Mouse (Mus musculus): Measurements from ENCODE around the gene Serinc2. TPM values are rescaled to one million over a fixed set of nuclear protein-coding genes. Genes with fewer than 3 reads are reported as not detected.

Serinc2 gene
- polyA plus RNA-seq (2015; fragmentation: Nextera tagmentation; extraction: Ambion mirVana) = 6.3 and 11.3 TPM in 2 replicates

- no peak within 1 kb of the TSS for H3K4me2 ChIP-seq
- H3K36me3 ChIP-seq = no peaks in the 10 kb centered on the region
- no peaks in the 10 kb centered on the region for H3K9me3 ChIP-seq (replicated peaks)
- peaks cover 14% of the 10 kb centered on the region for H3K4me1 ChIP-seq (replicated peaks)
- peaks cover 57% of the 10 kb centered on the region for H3K27me3 ChIP-seq
- ATAC-seq (replicated peaks; ENCODE audit: insufficient number of reproducible peaks, insufficient read depth, low FRiP score, low read depth) = no peak
- no peak within 1 kb of the TSS for H3K27ac ChIP-seq
- WGBS = 64% methylated on average over 2 of the region's 2 CpGs
- no peak within 1 kb of the TSS for H3K9ac ChIP-seq
- H3K4me3 ChIP-seq = no peak within 1 kb of the TSS
Measured at GRCm38 (mm10) chr4:130279105-130279504, at the start of gene Serinc2. Serinc2 (minus strand) TSS chr4:130279205.

- Histone ChIP-seq H3K9me3 (replicated peaks) (no peaks in the 10 kb centered on the region), H3K4me2 (no peak overlapping the region), H3K27me3 (no peaks in the 10 kb centered on the region), H3K9ac (no peak overlapping the region), H3K36me3 (peaks cover 29% of the 10 kb centered on the region), H3K4me1 (replicated peaks) (peaks cover 17% of the 10 kb centered on the region), H3K4me3 (no peak overlapping the region), H3K27ac (no peak overlapping the region; the same call in 1 of the 2 replicates)
- no peak for ATAC-seq (replicated peaks; ENCODE audit: insufficient number of reproducible peaks, insufficient read depth, low FRiP score, low read depth)
- WGBS = 84% methylated on average over 9 of the region's 9 CpGs
Measured at GRCm38 (mm10) chr4:130327366-130327765, 48.4 kb upstream of the Serinc2 start.

- H3K4me3 ChIP-seq = no peak overlapping the region
- no peaks in the 10 kb centered on the region for H3K27me3 ChIP-seq
- no peak for ATAC-seq (replicated peaks; ENCODE audit: insufficient number of reproducible peaks, insufficient read depth, low FRiP score, low read depth)
- no peak overlapping the region for H3K27ac ChIP-seq
- no peak overlapping the region for H3K4me2 ChIP-seq
- H3K36me3 ChIP-seq = peaks cover 32% of the 10 kb centered on the region
- no peak overlapping the region for H3K9ac ChIP-seq
- 89% methylated on average over 2 of the region's 2 CpGs for WGBS
- no peaks in the 10 kb centered on the region for H3K9me3 ChIP-seq (replicated peaks)
- peaks cover 29% of the 10 kb centered on the region for H3K4me1 ChIP-seq (replicated peaks)
Measured at GRCm38 (mm10) chr4:130325446-130325845, 46.4 kb upstream of the Serinc2 start.

- no peak overlapping the region for H3K4me2 ChIP-seq
- 23% methylated on average over 5 of the region's 5 CpGs for WGBS
- H3K9me3 ChIP-seq (replicated peaks) = no peaks in the 10 kb centered on the region
- H3K9ac ChIP-seq = no peak overlapping the region
- H3K36me3 ChIP-seq = peaks cover 26% of the 10 kb centered on the region
- no peaks in the 10 kb centered on the region for H3K27me3 ChIP-seq
- peak overlapping the region; percentile 90 for H3K27ac ChIP-seq
- H3K4me3 ChIP-seq = no peak overlapping the region
- peak; percentile 68 for ATAC-seq (replicated peaks; ENCODE audit: insufficient number of reproducible peaks, insufficient read depth, low FRiP score, low read depth)
- H3K4me1 ChIP-seq (replicated peaks) = peaks cover 32% of the 10 kb centered on the region
Measured at GRCm38 (mm10) chr4:130323607-130324006, 44.6 kb upstream of the Serinc2 start.

GRCm38 (mm10) chr4:130323165-130323564 lies 44.2 kb upstream of the Serinc2 start:
- 32% methylated on average over 1 of the region's 1 CpGs for WGBS

GRCm38 (mm10) chr4:130322567-130322966 lies 43.6 kb upstream of the Serinc2 start:
- no peak overlapping the region for H3K4me3 ChIP-seq
- no peak for ATAC-seq (replicated peaks; ENCODE audit: insufficient number of reproducible peaks, insufficient read depth, low FRiP score, low read depth)
- no peak overlapping the region for H3K9ac ChIP-seq
- H3K4me2 ChIP-seq = no peak overlapping the region
- H3K9me3 ChIP-seq (replicated peaks) = no peaks in the 10 kb centered on the region
- peaks cover 26% of the 10 kb centered on the region for H3K36me3 ChIP-seq
- WGBS = 58% methylated on average over 7 of the region's 7 CpGs
- peak overlapping the region; percentile 90 for H3K27ac ChIP-seq
- peaks cover 43% of the 10 kb centered on the region for H3K4me1 ChIP-seq (replicated peaks)
- H3K27me3 ChIP-seq = no peaks in the 10 kb centered on the region

More at GRCm38 (mm10) chr4:130323165-130323564, 44.2 kb upstream of the Serinc2 start:
- Histone ChIP-seq H3K4me3 (no peak overlapping the region), H3K9ac (no peak overlapping the region), H3K4me2 (no peak overlapping the region), H3K9me3 (replicated peaks) (no peaks in the 10 kb centered on the region), H3K36me3 (peaks cover 26% of the 10 kb centered on the region), H3K27me3 (no peaks in the 10 kb centered on the region), H3K27ac (peak overlapping the region; percentile 90), H3K4me1 (replicated peaks) (peaks cover 37% of the 10 kb centered on the region)
- no peak for ATAC-seq (replicated peaks; ENCODE audit: insufficient number of reproducible peaks, insufficient read depth, low FRiP score, low read depth)

GRCm38 (mm10) chr4:130321640-130322039 lies 42.6 kb upstream of the Serinc2 start:
- H3K36me3 ChIP-seq = peaks cover 20% of the 10 kb centered on the region
- no peaks in the 10 kb centered on the region for H3K27me3 ChIP-seq
- H3K4me2 ChIP-seq = no peak overlapping the region
- no peak overlapping the region for H3K9ac ChIP-seq
- no peak overlapping the region for H3K4me3 ChIP-seq
- H3K9me3 ChIP-seq (replicated peaks) = no peaks in the 10 kb centered on the region
- H3K4me1 ChIP-seq (replicated peaks) = peaks cover 49% of the 10 kb centered on the region
- 0 out of 2 replicates have a peak overlapping the region, but pooled peaks have one; percentile 29 for H3K27ac ChIP-seq
- WGBS = 86% methylated on average over 7 of the region's 7 CpGs
- ATAC-seq (replicated peaks; ENCODE audit: insufficient number of reproducible peaks, insufficient read depth, low FRiP score, low read depth) = no peak

- 83% methylated on average over 7 of the region's 7 CpGs for WGBS
- Histone ChIP-seq H3K9ac (no peak overlapping the region), H3K4me1 (replicated peaks) (peaks cover 68% of the 10 kb centered on the region), H3K4me2 (no peak overlapping the region), H3K27me3 (no peaks in the 10 kb centered on the region), H3K36me3 (peaks cover 14% of the 10 kb centered on the region; the same call in 1 of the 2 replicates), H3K4me3 (no peak overlapping the region), H3K9me3 (replicated peaks) (no peaks in the 10 kb centered on the region), H3K27ac (no peak overlapping the region)
- ATAC-seq (replicated peaks; ENCODE audit: insufficient number of reproducible peaks, insufficient read depth, low FRiP score, low read depth) = no peak
Measured at GRCm38 (mm10) chr4:130319564-130319963, 40.6 kb upstream of the Serinc2 start.

- Histone ChIP-seq H3K36me3 (peaks cover 27% of the 10 kb centered on the region; the same call in 1 of the 2 replicates), H3K9ac (no peak overlapping the region), H3K27ac (peak overlapping the region; percentile 46; the same call in 1 of the 2 replicates), H3K4me3 (no peak overlapping the region), H3K27me3 (no peaks in the 10 kb centered on the region), H3K4me1 (replicated peaks) (peaks cover 71% of the 10 kb centered on the region), H3K4me2 (no peak overlapping the region), H3K9me3 (replicated peaks) (no peaks in the 10 kb centered on the region)
- WGBS = 84% methylated on average over 3 of the region's 3 CpGs
- ATAC-seq (replicated peaks; ENCODE audit: insufficient number of reproducible peaks, insufficient read depth, low FRiP score, low read depth) = no peak
Measured at GRCm38 (mm10) chr4:130318122-130318521, 39.1 kb upstream of the Serinc2 start.

GRCm38 (mm10) chr4:130316691-130317090 lies 37.7 kb upstream of the Serinc2 start:
- Histone ChIP-seq H3K27me3 (no peaks in the 10 kb centered on the region), H3K4me3 (no peak overlapping the region), H3K27ac (peak overlapping the region; percentile 85), H3K4me2 (no peak overlapping the region), H3K36me3 (peaks cover 29% of the 10 kb centered on the region; the same call in 1 of the 2 replicates), H3K9ac (no peak overlapping the region), H3K4me1 (replicated peaks) (peaks cover 72% of the 10 kb centered on the region), H3K9me3 (replicated peaks) (no peaks in the 10 kb centered on the region)
- WGBS = 51% methylated on average over 10 of the region's 10 CpGs
- no peak for ATAC-seq (replicated peaks; ENCODE audit: insufficient number of reproducible peaks, insufficient read depth, low FRiP score, low read depth)

- no peak for ATAC-seq (replicated peaks; ENCODE audit: insufficient number of reproducible peaks, insufficient read depth, low FRiP score, low read depth)
- Histone ChIP-seq H3K4me3 (no peak overlapping the region), H3K9me3 (replicated peaks) (no peaks in the 10 kb centered on the region), H3K4me2 (no peak overlapping the region), H3K27me3 (no peaks in the 10 kb centered on the region), H3K4me1 (replicated peaks) (peaks cover 73% of the 10 kb centered on the region), H3K9ac (peak overlapping the region; percentile 7), H3K27ac (peak overlapping the region; percentile 85), H3K36me3 (peaks cover 27% of the 10 kb centered on the region; the same call in 1 of the 2 replicates)
- WGBS = 45% methylated on average over 13 of the region's 13 CpGs
Measured at GRCm38 (mm10) chr4:130315771-130316527, 36.9 kb upstream of the Serinc2 start.

All from heart, embryonic 15.5 days (tissue).